Mouse (Mus musculus) kidney, adult 2 months (tissue): ENCODE measurements at regions not wholly inside any gene's neighbourhood (a gene's known extent, or its start where the extent isn't known, plus 50 kb on each side); places are given as distances from the start of the nearest gene placed in this dataset.

ENCODE experiments used
- CTCF ChIP-seq: fragments of 200-500 bp; conservative IDR thresholded peaks from 2 replicates; pipeline ENCODE4 v1.5.1; 2011; ENCODE audit warnings: low read depth, mild to moderate bottlenecking, control low read depth, low read length, moderate library complexity, mixed read lengths; ENCODE audit not compliant: insufficient read depth, insufficient read length
- POLR2A ChIP-seq: fragments of 200-500 bp; IDR thresholded peaks from one replicate; pipeline ENCODE4 v1.6.1; 2011; ENCODE audit warnings: low read depth, low read length, control low read depth

GRCm38 (mm10) chr15:61422989-61423388, 500.2 kb upstream of the A1bg start:
- no peak for TF ChIP-seq POLR2A
- TF ChIP-seq CTCF = no peak
